Mouse (Mus musculus) cortical plate, adult 2 months (tissue): ENCODE measurements around the gene Olfr767.

Source experiments
- CTCF ChIP-seq: fragments of 200-500 bp; IDR thresholded peaks from 2 replicates; pipeline ENCODE4 v1.5.1; 2011; ENCODE audit warnings: mild to moderate bottlenecking, control low read depth, low read length; ENCODE audit not compliant: insufficient read depth; ENCODE audit errors: extremely low read depth
- POLR2A ChIP-seq: fragments of 200-500 bp; IDR thresholded peaks from 2 replicates; pipeline ENCODE4 v1.6.1; 2011; ENCODE audit warnings: mild to moderate bottlenecking, low read length, control low read depth; ENCODE audit not compliant: insufficient read depth; ENCODE audit errors: extremely low read depth

DNA sequence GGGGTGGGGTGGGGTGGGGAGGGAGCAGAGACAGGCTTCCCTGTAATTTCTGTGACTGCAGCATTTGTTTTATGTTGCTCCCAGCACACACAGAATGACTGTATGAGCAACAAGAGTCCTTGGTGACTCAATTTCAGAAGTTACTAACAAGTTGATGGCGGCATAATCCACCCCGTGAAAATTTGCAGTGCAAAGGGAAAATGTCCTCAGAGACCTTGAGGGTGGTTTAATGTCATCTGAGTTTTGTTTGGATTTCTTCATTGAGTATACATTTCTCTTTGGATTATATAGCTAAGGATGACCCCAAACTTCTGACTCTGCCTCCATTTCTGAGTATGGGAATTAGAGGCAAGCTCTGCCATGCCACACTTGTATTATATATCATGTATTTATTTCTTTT, 35.1 kb upstream of the Olfr767 start, which contains the start of gene Olfr769:
- no peak for TF ChIP-seq CTCF
- TF ChIP-seq POLR2A, result no peak
